Mouse (Mus musculus): ENCODE results near the gene Klhl2. TPM values are rescaled to one million over a fixed set of nuclear protein-coding genes. Genes with fewer than 3 reads are reported as not detected.

Gene Klhl2
- total RNA-seq, 2 experiments from 2014 or later: 266 to 309 TPM

DNA sequence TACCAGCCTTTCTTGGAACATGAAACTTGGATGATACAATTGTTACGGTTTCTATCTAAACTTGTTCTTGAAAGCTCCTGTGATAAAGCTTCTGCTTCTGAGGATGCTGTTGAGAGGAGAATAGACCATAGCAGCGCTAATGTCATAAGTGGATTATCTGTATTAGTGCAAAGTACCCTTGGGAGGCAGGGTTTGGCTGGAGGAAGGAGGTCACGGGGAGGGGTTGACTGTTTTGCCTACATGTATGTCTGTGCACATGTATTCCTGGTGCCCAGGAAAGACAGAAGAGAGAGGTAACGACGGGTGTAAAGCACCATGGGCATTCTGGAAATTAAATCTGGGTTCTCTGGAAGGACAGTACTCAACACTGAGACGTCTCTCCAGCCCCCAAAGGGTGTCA lies 75.7 kb downstream of the Klhl2 start:
- no peak for DNase-seq (ENCODE audit: extremely low spot score in 1 of 2, low spot score in 1 of 2)

DNA sequence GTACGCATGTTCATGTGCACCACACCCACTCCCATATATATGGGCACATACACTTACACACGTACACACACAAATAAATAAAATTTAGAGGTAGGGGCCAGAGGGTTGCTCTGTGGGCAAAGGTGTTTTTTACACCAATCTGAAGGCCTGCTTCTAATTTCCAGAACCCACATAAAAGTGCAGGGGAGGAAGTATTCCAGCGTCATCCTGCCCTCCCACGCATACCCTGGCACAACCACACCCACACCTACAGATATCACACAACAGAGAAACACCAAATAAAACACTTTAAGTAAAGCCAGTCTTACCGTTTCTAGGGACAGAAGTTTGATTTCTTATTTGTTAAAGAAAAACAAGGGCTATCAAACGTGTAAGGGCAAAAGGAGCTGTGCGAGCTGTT lies 79.0 kb downstream of the Klhl2 start:
- DNase-seq (ENCODE audit: extremely low spot score in 1 of 2, low spot score in 1 of 2): no peak

DNA sequence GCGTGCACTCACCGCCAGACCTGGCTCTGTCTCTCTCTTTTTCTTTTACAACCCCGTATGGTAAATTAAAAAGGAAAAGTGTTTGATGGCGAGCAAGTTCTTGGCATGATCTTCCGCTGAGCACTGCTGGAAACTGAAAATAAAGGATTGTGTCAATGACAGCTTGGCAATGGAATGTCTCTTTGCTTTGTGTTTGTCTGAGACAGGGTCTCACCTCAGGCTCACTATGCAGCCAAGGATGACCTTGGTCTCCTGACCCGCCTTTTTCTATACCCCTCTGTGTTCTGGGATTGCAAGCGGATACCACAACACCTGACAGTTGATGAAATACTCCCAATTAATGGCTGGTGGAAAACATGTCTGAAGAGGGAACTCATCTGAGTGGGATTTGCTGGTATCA lies 80.2 kb downstream of the Klhl2 start:
- DNase-seq (ENCODE audit: extremely low spot score in 1 of 2, low spot score in 1 of 2): no peak

DNA sequence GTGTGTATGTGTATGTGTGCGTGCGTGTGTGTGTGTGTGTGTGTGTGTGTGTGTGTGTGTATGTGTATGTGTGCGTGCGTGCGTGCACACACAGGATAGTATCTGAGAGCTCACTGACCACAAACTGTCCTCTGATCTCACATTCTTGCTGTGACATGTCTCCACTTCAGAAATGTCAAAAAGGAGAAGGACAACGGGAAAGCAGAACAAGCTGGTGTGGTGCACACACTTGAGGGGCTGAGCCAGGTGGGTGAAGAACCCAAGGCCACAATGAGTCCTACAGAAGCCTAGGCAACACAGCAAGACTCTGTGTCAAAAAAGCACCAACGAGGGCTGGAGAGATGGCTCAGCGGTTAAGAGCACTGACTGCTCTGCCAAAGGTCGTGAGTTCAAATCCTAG lies 81.2 kb downstream of the Klhl2 start:
- DNase-seq (ENCODE audit: extremely low spot score in 1 of 2, low spot score in 1 of 2): no peak

DNA sequence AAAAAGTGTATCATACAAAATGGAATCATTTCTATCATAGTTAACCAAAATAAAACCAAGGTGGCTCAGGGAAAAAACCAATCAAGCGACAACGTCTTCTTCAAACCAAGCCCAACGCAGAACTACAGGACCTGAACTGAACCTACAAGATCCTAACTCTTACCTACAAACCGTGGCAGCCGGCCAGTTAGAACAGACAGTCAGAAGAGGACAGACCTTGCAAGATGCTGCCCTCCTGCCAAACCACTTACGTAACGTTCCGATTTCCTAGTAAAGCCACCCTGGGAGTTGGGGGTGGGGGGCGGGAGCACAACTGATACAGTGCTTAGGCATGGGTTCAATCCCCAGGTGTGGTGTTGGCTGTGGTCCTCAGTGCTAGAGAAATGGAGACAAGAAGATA lies 82.8 kb downstream of the Klhl2 start:
- DNase-seq (ENCODE audit: extremely low spot score in 1 of 2, low spot score in 1 of 2): no peak

DNA sequence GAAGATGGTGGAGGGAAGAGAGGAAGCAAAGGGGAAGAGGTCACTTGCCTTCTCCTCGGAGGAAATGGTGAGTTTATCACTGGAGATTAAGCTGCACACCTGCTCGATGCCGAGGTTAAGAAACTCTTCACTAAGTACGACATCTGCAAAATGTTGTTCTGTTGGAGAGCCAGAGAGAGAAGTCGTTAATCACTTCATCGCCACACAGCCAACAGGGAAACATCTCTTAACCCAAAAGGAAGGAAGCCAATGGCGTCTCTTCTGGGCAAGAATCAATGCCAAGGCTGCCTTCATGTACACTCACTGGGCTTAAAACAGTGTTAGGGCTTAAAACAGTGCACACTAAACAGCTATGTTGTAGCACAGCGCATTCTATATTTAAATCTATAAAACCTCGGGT lies 85.7 kb downstream of the Klhl2 start:
- DNase-seq (ENCODE audit: extremely low spot score in 1 of 2, low spot score in 1 of 2): no peak

DNA sequence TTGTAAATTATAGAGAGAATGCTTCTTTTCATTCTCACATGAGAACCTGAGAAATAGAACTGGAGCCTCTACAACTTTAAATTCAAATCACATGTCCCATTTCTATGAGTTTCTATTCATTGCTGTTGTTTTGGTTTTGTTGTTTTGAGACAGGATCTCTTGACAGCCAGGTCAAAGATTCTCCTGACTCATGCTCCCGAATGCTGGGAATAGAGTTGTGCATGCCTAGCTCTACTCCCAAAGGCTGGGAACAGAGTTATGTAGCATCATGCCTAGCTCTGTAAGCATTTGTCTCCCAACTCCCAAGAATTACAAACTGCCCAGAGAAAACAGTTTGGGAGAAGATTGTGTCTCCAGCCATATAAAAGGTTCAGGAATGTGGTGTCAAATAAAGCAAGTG lies 87.1 kb downstream of the Klhl2 start:
- DNase-seq (ENCODE audit: extremely low spot score in 1 of 2, low spot score in 1 of 2): no peak

DNA sequence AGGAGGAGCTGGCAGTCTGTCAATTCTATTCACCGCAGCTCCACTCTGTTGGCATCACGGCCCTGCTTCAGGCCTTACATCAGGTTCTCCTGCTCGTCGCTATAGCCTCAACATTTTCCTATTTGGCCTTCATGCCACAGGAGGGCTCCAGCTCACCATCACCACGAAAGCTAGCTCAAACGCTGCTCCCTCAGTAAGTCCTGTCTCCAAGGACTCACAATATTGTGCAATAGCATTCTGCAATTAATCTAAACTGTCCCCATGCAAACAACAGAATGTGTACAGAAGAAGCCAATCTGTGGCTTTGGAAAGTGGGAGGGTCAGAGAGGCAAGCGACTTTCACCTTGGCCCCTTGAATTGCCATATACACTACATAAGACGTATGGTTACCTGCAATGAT lies 88.4 kb downstream of the Klhl2 start:
- no peak for DNase-seq (ENCODE audit: extremely low spot score in 1 of 2, low spot score in 1 of 2)

DNA sequence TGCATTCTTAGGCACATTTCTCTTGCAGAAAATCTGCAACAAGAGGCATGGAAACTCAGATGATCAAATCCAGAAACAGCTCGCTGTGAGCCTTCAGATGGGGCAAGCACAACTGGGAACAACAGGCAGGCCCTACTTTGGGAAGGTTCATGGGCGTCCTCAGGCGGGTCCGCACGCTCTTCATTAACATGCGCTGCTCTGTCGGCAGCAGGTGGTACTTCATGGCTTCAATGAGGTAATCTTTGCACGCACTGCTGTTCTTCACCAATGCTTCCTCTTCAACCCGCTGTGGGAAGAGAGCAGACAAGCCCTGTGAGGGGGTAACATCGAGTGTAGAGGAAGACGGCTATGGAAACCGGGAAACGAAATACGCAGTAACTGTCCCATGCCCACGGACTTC lies 91.9 kb downstream of the Klhl2 start:
- no peak for DNase-seq (ENCODE audit: extremely low spot score in 1 of 2, low spot score in 1 of 2)

DNA sequence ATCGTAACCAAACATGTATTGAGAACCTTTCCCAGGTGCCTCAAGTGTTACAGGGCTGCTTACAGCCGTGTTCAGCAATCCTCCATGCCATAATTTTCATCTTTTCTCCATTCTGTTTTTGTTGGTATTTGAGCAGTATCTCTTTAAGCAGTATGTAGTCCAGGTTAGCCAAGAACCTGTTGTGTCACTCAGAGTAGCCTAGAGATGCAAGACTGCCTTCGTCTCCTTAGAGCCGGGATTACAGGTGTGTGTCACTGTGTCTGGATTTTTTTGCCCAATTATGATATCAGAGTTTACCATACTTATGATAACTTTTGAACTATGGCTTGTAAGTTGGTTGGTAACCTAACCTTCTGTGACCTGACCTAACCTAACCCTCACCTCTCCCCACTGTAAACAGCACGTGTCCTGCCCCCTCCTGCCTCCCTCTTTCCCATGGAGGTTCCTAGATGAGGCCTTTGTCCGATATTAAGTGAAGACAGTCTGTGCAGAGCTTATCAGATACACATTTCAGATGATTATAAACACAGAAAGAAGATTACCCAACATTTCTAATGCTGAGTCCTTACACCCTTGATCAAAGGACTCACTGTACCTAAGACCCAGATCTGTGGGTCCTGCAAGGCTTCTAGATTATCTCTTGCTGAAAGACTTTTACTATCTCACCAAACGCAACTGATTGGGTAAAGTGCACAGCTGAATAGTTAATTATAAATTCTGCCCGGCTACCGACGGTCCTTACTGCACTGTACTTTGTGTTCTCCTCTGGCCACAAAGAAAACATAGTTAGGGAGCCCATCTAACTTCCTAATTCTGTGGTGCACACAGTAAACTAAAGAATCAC lies 103.4 kb downstream of the Klhl2 start:
- no peak for DNase-seq (ENCODE audit: extremely low spot score in 1 of 2, low spot score in 1 of 2)

DNA sequence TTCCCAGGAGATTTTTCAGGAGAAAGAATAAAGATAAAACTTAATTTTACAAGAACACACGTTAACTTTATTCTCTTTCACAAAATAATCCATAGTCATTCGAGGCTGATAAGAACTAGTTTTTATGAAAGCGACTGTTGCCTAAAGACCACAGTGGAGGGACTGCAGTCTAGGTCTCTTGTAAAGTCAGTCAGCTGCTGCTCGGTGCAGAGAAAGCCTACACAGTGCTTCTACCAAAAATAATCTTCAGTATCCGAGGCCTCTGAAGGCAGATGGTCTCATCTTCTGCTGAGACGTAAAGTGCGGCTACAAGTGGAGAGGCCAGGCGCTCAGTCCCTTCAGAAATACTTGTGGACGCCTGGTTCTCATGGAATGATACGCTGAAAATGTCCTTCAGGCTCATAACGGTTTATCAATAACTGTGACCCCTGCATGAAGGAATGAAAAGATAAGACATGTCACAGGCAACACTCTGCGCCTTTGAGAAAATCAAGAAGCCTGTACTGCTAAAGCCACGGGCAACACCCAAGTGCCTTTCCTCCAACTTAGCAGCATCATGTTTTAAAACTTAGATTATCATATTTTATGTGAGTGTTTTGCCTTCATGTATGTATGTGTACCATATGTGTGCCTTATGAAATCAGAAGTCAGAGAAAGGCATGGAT lies 109.1 kb downstream of the Klhl2 start:
- DNase-seq (ENCODE audit: extremely low spot score in 1 of 2, low spot score in 1 of 2): no peak

DNA sequence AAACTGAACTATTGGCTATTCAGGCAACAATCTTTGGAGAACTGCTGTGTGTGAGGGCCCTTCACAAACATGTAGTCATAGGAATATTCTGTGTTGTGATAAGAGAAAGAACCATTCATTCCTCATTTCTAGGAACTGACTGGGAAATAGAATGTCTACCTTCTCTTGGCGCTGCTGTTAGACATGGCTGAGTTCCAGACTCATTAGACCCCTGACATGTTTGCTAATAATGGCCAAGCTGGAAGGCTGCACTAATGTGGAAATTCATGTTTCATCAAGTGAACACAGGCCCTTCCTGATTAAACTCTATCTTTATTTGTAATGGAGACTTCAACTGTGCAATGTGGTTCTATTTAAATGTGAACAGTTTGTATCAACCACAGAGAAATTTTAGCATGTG lies 110.9 kb downstream of the Klhl2 start:
- no peak for DNase-seq (ENCODE audit: extremely low spot score in 1 of 2, low spot score in 1 of 2)

DNA sequence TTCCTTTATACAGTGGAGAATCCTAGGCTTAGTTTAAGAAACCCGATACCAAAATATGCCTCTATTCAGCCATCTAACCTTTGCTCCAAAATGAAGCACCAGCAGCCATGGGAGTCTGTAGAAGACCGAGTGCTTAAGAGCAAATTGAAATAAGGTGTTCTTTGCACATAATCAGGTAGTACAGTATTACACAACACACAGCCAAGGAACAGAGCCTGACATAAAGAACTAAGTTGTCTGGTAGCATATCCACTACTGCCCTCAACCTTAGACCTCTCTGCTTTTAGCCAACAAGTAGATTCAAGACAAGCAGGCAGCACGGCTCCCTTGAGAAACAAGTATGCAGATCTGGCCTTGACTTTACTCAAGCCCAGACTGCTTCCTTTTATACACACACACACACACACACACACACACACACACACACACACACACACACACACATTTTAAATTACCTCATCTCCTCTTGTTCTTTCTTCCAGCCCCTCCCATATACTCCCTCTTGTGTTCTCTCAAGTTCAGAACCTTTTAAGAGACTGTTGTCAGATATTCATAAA lies 113.0 kb downstream of the Klhl2 start:
- no peak for DNase-seq (ENCODE audit: extremely low spot score in 1 of 2, low spot score in 1 of 2)

DNA sequence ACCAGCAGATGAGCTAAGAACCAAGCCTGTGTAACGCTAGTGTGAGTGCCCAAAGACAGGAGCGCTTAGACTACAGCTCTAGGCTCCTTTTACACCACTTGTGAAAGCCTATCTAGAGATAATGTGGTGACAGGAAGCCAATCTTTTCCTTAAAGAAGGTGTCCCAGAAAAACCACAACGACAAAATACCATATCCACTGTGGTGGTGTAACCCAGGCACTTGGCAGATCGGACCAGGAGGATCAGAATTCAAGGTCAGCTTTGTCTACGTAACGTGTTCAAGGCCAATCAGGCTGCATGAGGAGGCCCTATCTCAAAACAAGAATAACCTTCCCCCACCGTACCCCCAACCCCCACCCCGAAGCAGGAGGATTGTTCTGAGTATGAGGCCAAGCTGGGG lies 114.7 kb downstream of the Klhl2 start:
- no peak for DNase-seq (ENCODE audit: extremely low spot score in 1 of 2, low spot score in 1 of 2)

DNA sequence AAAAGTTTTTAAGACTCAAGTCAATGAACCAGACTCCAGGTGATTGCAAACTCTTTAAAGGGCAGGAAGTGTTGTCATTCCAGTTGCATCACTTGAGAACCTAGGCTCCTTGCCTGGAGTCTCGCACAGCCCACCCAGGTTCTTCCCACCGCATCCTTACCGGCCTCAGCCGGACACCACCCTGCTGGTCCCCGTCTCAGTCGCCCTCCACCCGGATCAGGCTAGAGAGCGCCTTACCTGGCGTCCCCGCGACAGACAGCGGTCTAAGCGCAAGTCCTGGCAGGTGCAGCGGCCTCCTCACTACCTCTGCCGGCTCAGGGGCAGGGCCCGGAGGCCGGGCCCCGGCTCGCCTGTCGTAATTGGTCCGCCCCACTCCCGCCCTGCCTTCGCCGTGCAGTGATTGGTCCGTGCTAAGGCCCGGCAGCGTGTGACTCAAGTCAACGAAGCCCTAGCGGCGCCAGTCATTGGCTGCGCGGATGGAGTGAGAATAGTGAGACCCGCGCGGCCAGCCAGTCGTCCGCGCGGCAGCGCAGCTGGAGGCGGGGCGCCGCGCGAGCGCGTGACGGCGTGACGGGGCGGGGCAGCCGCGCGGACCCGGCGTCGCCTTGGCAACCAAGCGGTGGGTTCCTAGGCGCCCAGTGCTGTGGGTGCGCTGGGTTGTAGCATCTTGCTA lies 116.4 kb downstream of the Klhl2 start, which contains the start of gene Msmo1:
Gene Msmo1 (minus strand): TSS at position 522 of the 673 bp plus-strand sequence.
- peak; percentile 82 to 92 for DNase-seq (ENCODE audit: extremely low spot score in 1 of 2, low spot score in 1 of 2)

DNA sequence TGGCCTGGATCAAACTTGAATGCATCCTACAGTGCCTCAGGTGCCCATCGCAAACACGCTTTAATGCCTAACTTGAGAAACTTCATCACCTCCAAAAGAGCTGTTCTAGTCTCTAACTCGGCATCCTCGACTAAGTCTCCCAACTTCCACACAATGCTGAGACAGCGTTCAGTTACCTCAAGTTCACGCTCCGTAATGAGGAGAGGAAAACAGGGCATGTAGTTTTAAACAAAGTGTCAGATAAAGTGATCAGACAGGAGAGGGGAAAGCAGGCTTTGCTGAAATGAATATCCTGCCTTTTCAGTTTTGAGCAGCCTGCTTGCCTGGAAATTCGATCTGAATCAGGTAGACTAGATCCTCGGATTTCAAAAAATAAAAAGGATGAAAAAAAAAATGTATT lies 117.2 kb downstream of the Klhl2 start:
- no peak for DNase-seq (ENCODE audit: extremely low spot score in 1 of 2, low spot score in 1 of 2)

DNA sequence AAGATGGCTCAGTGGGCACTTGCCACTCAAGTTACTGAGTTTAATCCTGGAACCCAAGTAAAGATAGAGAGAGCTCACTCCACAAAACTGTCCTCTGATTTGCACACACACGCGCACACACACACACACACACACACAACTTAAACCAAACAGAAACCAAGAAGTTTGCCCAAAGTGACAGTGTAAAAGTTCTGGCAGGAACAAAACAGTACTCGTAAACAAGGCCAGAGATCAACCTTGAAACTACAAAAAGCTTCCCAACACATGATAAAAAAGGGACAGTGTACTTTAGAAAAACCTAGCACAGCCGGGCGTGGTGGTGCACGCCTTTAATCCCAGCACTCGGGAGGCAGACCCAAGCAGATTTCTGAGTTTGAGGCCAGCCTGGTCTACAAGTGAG lies 121.7 kb downstream of the Klhl2 start:
- no peak for DNase-seq (ENCODE audit: extremely low spot score in 1 of 2, low spot score in 1 of 2)

DNA sequence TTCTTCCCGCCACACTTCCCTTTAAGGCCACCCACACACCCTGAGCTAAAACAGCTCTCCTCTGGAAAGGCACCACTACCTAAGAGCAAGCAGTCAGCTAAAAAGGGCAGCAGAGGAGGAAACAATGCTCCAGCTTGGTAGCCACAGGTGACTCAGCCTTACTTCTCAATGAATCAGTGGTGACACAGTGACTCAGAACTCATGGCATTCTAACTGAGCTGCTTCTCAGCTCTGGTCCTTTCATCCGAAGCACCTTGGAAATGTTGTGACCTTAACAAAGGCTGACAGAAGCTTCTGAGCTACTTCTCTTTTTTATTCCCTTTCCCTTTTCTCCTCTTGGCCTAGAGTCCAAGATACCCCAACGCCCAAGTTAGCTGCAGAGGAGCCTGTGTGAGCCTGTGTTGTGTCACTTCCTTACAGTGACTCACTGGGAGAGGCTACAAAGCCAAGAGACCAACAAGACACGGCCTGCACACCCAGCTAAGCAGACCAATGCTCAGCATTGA lies 123.6 kb downstream of the Klhl2 start:
- DNase-seq (ENCODE audit: extremely low spot score in 1 of 2, low spot score in 1 of 2): no peak

DNA sequence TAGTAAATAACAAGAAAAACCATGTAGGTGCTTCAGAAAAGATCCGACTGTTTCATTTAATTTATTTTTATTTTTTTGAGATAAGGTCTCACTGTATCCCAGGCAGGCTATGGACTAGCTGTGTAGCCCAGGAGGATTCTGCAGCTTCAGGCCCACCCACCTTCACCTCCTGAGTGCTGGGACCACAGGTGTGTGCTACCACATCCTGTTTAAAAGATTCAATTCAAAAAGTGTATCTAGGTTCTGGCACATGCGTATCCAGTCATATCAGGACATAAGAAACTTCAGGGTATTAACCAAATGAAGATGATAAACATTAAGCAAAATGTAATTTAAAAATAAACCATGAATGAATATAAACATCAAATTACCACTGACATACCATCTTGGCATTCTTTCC lies 126.6 kb downstream of the Klhl2 start:
- DNase-seq (ENCODE audit: extremely low spot score in 1 of 2, low spot score in 1 of 2): no peak

DNA sequence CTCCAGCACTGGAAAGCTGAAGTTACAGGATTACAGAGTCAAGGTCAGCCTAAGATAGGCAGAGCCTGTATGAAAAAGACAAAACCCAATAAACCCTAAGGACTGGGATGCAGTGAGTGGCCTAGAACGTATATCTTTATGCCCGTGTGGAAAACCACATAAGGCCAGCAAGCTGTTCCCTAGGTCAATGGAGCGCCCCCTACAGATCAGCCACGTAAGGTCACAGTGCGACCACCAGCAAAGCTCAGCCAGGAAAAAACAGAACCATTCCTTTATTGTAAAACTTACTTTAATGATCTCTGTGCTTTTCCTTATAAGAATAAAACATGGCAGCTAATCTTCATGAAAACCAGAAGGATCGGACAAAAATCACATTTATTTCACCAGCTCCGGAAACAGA lies 131.9 kb downstream of the Klhl2 start:
- DNase-seq (ENCODE audit: extremely low spot score in 1 of 2, low spot score in 1 of 2): no peak

DNA sequence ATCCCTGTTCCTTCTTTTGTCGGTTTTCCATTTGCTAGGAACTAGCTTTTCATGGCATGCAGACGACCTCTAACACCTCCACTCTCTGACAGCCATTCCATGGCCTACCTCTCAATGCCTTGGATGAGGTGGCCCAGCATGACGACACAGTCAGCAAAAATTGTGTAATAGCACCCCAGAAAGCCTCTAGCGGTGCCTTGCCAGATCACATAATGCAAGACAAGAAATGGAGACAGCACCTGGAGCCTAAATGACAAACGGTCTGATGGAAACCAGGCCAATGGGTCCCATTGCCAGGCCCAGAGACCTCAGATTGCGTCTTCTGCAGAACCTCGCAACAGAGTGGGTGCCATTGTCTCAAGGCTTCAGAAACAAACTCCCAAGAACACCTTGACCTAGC lies 137.3 kb downstream of the Klhl2 start:
- no peak for DNase-seq (ENCODE audit: extremely low spot score in 1 of 2, low spot score in 1 of 2)
